Mouse (Mus musculus) erythroid progenitor cell, adult 5-6 weeks (primary cell): ENCODE data around the gene Aldh3a1. TPM values are rescaled to one million over a fixed set of nuclear protein-coding genes. Genes with fewer than 3 reads are reported as not detected.

ENCODE experiments used
- ATAC-seq: replicated peaks from 2 replicates; pipeline ENCODE4 v1.8.0; 2016; ENCODE audit warnings: moderate number of reproducible peaks, mild to moderate bottlenecking, moderate TSS enrichment, inconsistent platforms; ENCODE audit not compliant: poor library complexity, low FRiP score, severe bottlenecking
- total RNA-seq, 2 experiments: library from RNA; stranded (forward) in 1 of 2; stranded (reverse) in 1 of 2; fragments of 150-400 nt in 1 of 2; fragments of 186-747, 209-891 nt in 1 of 2; gene quantifications; 2 replicates each; pipeline versions ENCODE4 v1.2.3 to v1.2.4; 2015 to 2017; ENCODE audit warnings: low replicate concordance in 2 of 2

Gene Aldh3a1
- total RNA-seq, 2 experiments from 2014 or later: not detected

DNA sequence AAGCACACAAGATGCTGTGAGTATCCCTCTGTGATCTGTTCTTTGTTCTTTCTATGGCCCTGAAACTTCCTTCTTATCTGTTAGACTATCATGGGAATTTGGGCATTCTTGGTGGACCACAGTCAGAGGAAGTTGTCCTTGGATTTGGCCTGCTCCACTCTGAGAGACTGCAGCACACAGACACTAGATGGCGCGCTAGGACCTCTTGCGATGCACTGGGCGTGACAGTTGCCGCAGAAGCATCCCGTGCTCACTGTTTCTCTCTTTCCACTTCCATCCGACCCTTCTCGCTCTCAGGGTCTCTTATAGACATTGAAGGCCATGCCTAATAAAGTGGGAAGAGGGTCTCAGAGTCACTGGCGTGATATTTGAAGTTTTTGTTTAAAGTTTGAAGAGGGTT lies 13.9 kb upstream of the Aldh3a1 start:
- ATAC-seq: peak; percentile 83; the same call in 1 of the 2 replicates

GRCm38 (mm10) chr11:61196616-61197353 lies 10.6 kb upstream of the Aldh3a1 start:
- ATAC-seq: no peak

- ATAC-seq: no peak
These were observed 9.4 kb upstream of the Aldh3a1 start for GRCm38 (mm10) chr11:61197935-61198334.

DNA sequence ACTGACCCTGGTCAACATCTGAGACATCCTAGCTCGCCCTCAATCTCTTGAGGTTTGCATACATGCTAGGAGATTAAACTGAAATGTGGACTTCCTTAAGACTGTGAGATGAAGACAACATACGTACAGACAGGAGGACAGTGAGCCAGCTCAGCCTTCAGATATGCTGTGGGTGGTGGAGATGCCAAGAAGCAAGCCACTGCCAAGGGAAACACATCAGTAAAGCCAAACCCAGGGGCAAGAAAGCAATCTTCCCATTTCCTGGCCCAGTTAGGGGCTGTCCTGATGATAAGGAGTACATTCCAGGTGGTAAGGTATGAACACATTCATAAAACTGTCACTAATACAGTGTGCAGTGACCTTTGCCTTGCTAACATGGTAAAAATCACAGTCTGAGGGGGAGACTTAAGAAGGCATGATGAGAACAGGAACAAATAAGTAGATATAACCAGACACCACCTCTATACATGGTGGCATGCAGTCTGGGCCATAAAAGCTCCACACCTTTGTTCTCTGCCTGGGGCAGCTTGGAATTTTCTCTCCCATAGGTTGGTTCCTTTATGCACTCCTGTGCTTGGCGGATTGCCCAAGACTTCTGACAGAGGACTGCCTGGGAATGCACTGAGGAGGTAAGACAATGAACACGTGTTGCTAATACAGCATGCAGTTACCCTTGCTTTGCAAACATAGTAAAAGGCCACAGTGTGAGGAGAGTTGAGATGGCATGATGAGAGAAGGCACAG lies 7.5 kb upstream of the Aldh3a1 start:
- no peak for ATAC-seq

GRCm38 (mm10) chr11:61202186-61202585 lies 5.2 kb upstream of the Aldh3a1 start:
- ATAC-seq: no peak

DNA sequence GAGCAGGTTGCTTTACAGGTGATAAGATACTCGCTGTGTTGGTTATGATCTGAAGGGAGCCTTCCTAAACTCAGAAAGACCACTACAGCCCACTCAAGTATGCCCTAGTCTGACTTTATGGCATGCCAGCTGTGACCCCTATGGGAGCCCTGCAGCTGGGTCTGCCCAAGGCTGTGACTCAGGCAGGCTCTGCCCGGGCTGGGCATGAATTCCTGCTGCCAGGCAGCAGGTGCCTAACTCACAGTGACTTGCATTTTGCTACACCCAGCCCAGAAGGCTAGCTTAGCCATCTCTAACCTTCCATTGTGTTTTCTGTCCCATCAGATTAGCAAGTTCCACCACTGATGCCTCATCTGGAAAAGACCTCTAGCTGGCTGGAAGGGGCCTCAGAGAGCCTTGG lies 4.5 kb upstream of the Aldh3a1 start:
- no peak for ATAC-seq

DNA sequence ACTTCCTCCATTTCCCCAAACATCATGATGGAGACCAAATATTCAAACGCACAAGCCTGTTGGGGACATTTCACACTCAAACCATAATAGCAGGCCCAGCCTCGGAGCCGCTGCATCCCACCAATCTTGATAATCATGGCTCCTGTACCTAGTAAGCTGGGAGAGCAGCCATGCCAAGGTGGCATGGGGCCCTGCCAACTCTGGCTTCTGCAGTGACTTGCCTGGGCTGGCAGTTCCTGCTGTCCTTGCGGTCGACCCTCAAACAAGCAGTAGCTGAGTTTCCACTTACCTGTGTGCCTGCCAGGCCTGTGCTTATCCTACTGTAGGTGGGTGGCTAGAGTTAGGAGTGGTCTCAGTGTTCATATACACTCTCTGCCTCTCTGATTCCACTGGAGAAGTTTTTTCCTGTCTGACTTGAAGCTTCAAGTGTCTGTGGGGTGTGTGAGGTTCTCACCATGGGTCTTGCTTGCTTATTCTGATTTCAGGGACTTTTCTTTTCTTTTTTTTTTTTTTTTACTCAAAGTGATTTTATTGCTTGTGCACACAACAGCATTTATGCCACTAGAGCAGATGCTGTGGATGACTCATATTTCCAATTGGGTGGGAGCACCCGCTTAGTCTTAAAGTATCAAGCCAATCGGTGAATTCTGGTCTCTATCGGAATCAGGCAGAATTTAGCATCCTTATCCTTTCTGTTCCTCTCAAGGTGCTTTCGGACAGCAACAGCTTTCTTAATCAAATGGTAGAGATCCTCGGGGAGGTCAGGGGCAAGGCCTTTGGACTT lies 2.0 kb upstream of the Aldh3a1 start:
- ATAC-seq: no peak

DNA sequence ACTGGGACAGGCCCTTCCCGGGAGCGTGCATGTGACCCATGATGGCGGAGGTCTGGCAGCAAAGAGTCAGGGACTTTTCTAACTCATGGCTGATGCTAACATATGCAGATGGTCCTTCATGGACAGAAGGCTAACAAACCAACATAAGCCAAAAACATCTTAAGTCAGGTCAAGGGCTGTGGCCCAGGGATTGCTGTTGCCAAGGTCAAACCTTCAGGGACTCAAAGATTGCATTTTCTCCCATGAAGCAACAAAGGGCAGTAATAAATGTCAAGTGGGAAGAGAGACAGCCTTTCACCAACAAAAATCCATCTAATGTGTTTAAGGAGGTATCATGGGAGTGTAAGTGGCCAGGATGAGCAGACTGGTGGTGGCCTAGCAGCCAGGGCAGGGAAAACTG lies 1.2 kb upstream of the Aldh3a1 start:
- ATAC-seq: no peak

DNA sequence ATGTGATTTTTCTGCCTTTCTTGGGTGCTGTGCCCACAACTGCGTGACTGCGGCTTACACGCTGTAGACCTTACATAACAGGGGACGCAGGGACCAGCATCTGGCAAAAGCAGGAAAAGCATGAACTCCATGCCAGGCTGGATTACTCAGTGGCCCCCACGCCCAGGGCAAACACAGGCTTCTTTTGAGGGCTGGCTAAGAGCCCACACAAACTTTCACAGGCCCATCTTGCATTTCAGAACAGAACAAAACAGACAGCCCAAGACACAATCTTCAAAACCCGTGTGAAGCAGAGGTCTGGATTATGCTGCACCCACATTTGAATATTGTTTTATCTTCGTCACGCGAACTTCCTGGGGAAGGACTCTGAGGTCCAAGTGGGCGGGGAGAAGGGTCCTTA lies 979 bp downstream of the Aldh3a1 start:
- no peak for ATAC-seq

GRCm38 (mm10) chr11:61212102-61212501 lies 4.8 kb downstream of the Aldh3a1 start:
- ATAC-seq: no peak

DNA sequence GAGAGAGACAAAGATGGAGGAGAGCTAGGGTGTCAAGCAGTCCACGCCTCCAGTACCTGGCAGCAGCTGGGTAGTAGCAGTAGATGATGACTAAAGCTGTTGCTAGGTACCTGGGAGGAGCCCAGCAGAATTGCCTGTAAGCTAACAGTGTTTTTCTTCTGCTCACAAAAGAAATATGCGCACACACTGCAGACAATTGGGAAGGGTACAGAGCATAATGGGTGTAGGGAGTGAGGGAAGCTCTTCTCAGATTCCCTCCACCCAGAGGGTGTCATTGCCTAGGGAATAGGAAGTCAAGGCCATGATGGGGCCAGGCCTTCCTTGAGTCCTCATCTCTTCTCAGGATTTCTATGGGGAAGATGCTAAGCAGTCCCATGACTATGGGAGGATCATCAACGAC lies 8.6 kb downstream of the Aldh3a1 start:
- no peak for ATAC-seq

DNA sequence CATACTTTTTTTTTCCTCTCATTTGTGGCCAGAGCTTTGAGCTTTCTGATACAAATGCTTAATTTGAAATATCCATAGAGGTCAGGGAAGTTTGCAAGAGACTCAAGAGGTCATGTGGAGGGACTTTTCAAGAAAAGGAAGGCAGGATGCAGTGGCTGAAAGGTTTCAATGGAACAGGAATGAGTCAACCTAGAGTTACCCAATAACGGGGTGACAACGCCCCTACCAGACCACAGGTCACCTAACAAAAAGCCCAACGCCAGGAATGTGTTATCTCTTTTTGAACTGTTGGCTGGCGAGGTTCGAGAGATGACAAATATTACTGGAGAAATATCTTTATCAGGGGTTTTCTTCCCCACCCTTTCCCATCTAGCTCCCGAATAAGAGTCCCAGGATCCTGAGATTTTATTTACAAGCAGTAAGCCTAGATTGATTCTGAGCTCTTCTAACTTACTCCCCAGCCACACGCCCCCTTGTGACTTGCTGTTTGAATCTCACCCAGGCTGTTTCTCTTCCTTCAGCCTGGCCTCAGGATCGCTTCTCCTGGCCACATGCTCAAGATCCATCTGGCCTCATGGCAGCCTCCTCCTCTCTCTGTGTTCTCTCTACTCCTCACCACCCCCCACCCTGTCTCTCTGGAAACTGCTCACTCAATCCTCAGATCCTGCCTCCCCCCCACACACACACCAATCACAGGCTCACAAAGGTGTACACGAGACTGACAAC lies 13.0 kb downstream of the Aldh3a1 start:
- ATAC-seq: no peak

DNA sequence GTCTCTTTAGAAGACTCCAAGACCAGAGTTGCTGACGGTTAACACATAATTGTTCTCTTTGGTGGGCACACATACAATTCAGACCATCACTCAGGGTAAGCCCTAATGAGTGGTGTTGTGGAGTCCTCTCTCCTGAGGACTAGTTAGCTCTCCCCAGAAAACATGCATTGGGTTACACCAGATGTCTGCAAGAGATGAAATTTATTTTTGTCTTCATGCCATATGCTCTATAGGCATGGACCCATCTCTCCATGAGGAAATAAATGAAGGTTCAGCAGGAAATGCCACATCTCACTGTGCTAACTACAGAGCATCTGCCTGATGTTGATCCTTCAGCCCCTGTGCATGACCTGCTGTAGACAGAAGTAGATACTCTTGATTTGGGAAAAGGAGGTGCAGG lies 14.7 kb downstream of the Aldh3a1 start:
- no peak for ATAC-seq

GRCm38 (mm10) chr11:61222971-61223745 lies 15.8 kb downstream of the Aldh3a1 start:
- no peak for ATAC-seq

DNA sequence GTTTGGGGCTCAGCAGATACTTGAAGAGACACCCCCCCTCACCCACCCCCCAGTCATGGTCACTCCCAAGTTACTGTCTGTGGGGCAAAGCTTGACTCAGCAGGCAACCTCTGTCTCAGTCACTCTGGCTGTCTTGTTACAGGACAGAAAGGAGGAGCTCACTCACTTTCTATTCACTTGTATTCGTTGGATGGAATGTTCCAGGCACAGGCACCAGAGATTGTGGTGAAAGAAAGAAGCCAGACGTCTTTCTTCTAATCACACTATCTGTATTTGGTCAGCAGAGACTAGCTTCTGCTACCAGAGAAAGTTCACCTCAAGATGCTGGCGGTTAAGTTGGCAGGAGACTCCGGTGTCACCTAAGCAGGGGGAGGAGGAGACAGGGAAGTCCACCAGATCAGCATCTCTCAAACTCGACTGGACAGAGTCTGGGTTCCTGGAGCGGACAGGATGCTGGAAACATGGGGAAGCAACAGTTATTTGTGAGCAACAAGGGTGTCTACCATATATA lies 17.0 kb downstream of the Aldh3a1 start:
- no peak for ATAC-seq

GRCm38 (mm10) chr11:61224907-61225306 lies 17.6 kb downstream of the Aldh3a1 start:
- no peak for ATAC-seq

GRCm38 (mm10) chr11:61225511-61225910 lies 18.2 kb downstream of the Aldh3a1 start:
- no peak for ATAC-seq

DNA sequence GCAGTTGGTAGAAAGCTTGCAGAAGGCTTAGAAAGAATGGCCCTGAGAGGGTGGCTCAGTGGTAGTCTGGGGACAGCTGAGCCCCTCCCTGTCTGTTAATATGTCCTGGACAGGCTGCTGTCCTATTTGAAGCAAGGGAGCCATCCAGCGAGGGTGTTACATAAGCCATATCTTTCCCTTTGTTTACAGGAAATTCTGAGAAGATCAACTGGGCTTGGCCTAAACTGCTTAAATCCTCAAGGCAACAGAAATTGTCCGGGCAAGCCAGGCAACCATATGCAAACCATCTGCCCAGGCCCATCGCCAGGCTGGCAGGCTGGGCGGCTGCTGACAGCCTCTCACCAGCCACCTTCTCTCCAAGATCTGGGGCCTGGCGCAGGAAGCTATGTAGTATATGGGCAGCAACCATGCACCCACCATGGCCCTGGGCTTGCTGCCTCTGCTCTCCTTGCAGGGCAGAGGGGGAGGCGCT lies 18.6 kb downstream of the Aldh3a1 start:
- ATAC-seq: no peak

DNA sequence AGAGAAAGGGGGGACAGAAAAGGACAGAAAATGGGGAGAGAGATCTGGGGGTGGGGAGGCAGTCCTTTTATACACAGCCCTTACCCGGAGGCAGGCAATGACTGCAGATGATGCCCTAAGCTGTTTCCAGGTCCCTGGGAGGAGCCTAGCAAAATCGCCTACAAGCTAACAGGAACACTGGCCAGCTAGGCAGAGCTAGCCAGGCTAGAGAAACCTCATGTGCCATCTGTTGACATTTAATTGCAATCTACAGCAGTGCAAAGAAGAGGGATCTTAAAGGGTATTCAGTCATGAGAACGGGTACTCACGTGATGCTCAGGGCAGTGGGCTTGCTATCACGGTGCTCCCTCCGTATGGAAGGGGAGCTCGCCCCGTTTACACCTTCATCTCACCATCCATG lies 20.5 kb downstream of the Aldh3a1 start:
- ATAC-seq: no peak
